Mouse (Mus musculus): ENCODE data around the gene Strip1. TPM values are rescaled to one million over a fixed set of nuclear protein-coding genes. Genes with fewer than 3 reads are reported as not detected.

Strip1 gene
- 4.0 TPM for polyA plus RNA-seq (2014; fragmentation: Illumina TruSeq; extraction: RNeasy Lipid Tissue Mini Kit (QIAGEN cat#74804); ENCODE audit: low read depth, low replicate concordance)

GRCm38 (mm10) chr3:107631523-107631958 is at the start of gene Strip1:
TSS of gene Strip1 (minus strand) at chr3:107631694.

DNA sequence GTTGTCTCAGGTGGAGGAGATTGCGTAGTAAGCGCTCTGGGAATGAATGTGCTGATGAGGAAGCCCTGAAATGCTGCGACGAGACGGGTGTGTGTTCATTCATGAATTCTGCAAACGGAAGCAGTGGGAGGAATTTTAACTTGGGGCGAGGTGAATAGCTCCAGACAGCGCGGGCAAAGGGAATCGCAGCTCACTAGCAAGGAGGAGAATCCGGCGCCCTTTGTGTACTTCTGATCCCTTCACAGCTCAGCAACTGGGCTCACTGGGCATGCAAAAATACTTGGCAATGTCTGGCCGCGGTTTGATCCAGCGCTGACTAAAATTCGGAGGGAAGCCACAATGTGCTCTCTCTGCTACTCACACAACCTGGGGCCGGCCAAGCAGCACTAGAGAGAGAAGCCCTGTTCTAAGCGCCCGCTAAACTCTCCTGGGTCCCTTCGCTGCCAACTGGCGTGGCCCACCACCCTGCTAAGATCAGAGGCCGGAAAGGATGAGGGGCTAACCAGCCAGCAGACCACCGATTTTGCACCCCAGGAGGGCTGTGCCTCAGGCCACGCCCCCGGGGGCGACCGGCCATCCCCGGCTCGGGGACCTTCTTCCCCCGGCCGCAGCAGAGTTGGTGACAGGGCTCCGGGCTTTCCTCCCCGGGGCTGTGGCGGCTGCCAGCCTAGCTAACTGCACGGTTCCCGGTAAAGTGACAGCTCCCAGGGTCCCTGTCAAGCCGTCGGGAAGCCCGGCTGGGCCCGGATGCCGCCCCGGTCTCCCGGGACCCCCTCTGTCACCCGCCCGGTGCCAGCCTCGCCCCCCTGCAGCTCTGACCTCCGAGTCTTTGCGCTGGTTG is 592 bp downstream of the Strip1 start, which contains the start of gene Gm10961:
Gene Gm10961 (plus strand): TSS at position 641 of the 841 bp plus-strand sequence.

DNA sequence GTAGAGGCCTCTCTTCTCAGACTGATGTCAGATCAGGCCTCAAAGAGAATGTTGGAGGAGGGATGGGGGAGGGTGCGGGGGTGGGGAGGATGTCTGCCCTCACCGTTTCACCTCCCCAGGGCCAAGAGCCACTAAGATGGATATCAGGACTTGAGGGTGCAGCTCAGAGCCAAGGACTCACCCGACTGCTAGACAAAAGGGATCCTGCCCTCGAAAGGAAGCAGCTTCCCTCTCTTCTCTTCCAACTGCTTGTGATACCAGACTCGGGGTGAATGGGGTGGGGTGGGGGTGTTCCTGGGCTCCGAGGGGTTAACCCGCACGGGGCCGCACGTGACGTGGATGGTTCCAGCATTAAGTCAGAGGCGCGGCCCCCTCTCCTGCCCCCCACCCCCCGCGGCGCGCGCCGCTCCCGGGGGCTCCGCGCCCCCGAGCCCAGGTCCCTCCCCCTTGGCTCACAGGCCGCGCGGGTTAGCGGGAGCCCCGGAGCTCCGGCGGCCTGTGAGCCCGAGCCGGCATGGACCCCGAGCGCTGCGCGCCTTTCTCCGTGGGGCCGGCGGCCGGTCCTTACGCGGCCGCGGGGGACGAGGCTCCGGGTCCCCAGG is 36.7 kb downstream of the Strip1 start, which contains the start of gene Alx3:
Gene Alx3 (plus strand): TSS at position 370 of the 602 bp plus-strand sequence.

Other genes starting within 250 kb of the Strip1 start
- not detected for gene Kcnc4, start 172.1 kb downstream of the Strip1 start, polyA plus RNA-seq (2014; fragmentation: Illumina TruSeq; extraction: RNeasy Lipid Tissue Mini Kit (QIAGEN cat#74804); ENCODE audit: low read depth, low replicate concordance)
- not detected for gene Slc6a17, start 113.7 kb downstream of the Strip1 start, polyA plus RNA-seq (2014; fragmentation: Illumina TruSeq; extraction: RNeasy Lipid Tissue Mini Kit (QIAGEN cat#74804); ENCODE audit: low read depth, low replicate concordance)
- gene Ubl4b, start 76.6 kb downstream of the Strip1 start, polyA plus RNA-seq (2014; fragmentation: Illumina TruSeq; extraction: RNeasy Lipid Tissue Mini Kit (QIAGEN cat#74804); ENCODE audit: low read depth, low replicate concordance) = not detected
- not detected for gene Alx3, start 36.7 kb downstream of the Strip1 start, polyA plus RNA-seq (2014; fragmentation: Illumina TruSeq; extraction: RNeasy Lipid Tissue Mini Kit (QIAGEN cat#74804); ENCODE audit: low read depth, low replicate concordance)
- not detected for gene Gm10961, start 372 bp downstream of the Strip1 start, polyA plus RNA-seq (2014; fragmentation: Illumina TruSeq; extraction: RNeasy Lipid Tissue Mini Kit (QIAGEN cat#74804); ENCODE audit: low read depth, low replicate concordance)
- gene Ahcyl1, start 64.9 kb upstream of the Strip1 start, polyA plus RNA-seq (2014; fragmentation: Illumina TruSeq; extraction: RNeasy Lipid Tissue Mini Kit (QIAGEN cat#74804); ENCODE audit: low read depth, low replicate concordance) = 120 TPM
- 4.7 TPM for gene Csf1, start 128.8 kb upstream of the Strip1 start, polyA plus RNA-seq (2014; fragmentation: Illumina TruSeq; extraction: RNeasy Lipid Tissue Mini Kit (QIAGEN cat#74804); ENCODE audit: low read depth, low replicate concordance)
- gene Eps8l3, start 245.5 kb upstream of the Strip1 start, polyA plus RNA-seq (2014; fragmentation: Illumina TruSeq; extraction: RNeasy Lipid Tissue Mini Kit (QIAGEN cat#74804); ENCODE audit: low read depth, low replicate concordance) = not detected

Measured in liver, adult 10 weeks (tissue).